Mouse (Mus musculus) small intestine, adult 2 months (tissue): Measurements from ENCODE around the gene Slc25a47.

ENCODE experiments used
- CTCF ChIP-seq: fragments of 200-500 bp; IDR thresholded peaks from 2 replicates; pipeline ENCODE4 v1.5.1; 2012; ENCODE audit warnings: low read depth, mild to moderate bottlenecking, control low read depth, inconsistent platforms, low read length, moderate library complexity, mixed read lengths; ENCODE audit not compliant: insufficient replicate concordance, insufficient read length; ENCODE audit errors: extremely low read depth
- POLR2A ChIP-seq: fragments of 200-500 bp; IDR thresholded peaks from 2 replicates; pipeline ENCODE4 v1.6.1; 2012; ENCODE audit warnings: low read depth, mild to moderate bottlenecking, control low read depth, inconsistent platforms, low read length, moderate library complexity

DNA sequence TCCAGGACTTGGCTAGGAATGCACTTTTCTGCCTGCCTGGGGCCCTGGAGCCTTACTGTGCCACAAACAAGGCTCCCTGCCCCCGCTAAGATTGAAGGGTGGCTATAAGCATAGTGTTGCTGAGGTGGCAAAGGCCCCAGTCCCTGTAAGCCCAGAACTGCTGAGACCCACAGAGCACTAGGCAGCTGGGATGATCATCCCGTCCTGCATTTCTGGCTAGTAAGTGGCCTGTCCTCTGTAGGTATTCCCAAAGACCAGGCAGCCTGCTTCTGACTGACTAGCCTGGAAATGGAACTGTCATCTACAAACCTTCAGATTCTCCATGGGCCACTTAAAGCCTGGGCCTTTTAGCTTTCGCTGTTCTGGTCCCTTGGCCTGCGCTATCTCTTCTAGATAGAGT, 15.4 kb upstream of the Slc25a47 start:
- no peak for TF ChIP-seq POLR2A
- TF ChIP-seq CTCF: no peak
